Mouse (Mus musculus): ENCODE results near the gene Nudt22. TPM values are rescaled to one million over a fixed set of nuclear protein-coding genes. Genes with fewer than 3 reads are reported as not detected.
A peak's percentile ranks its signal among the peaks of the same experiment; 100 is the strongest.

Gene Nudt22
- total RNA-seq (2021): 24.5 and 37.4 TPM in 2 replicates
- long read RNA-seq, experiment 1, transcript Nudt22-201 (6 exons, 1,000 nt): major isoform, 42 of 50 reads
- long read RNA-seq, experiment 1, partial matches to known transcripts: 5 of 50 reads
- long read RNA-seq, experiment 1, other reads (novel, unspliced or antisense): 3 of 50 reads
- long read RNA-seq, experiment 2, transcript Nudt22-201 (6 exons, 1,000 nt): major isoform, 24 of 29 reads
- long read RNA-seq, experiment 2, partial matches to known transcripts: 1 of 29 reads
- long read RNA-seq, experiment 2, other reads (novel, unspliced or antisense): 4 of 29 reads

GRCm38 (mm10) chr19:6996006-6996405 is at the start of gene Nudt22, which contains the start of gene Trpt1:
Gene Nudt22 (minus strand): TSS chr19:6996117.
Gene Trpt1 (plus strand): TSS chr19:6996131.
- DNase-seq: peak; percentile 95

- DNase-seq: no peak
These were observed 48.8 kb upstream of the Nudt22 start for GRCm38 (mm10) chr19:7044706-7045105.

- DNase-seq: no peak
These were observed 48.4 kb upstream of the Nudt22 start for GRCm38 (mm10) chr19:7044279-7044678.

GRCm38 (mm10) chr19:7041171-7041570 is 45.3 kb upstream of the Nudt22 start:
- no peak for DNase-seq

- DNase-seq: no peak
These were observed 44.8 kb upstream of the Nudt22 start for GRCm38 (mm10) chr19:7040637-7041130.

- peak; percentile 99 for DNase-seq
These were observed 44.1 kb upstream of the Nudt22 start, which contains the start of gene Stip1 for GRCm38 (mm10) chr19:7039841-7040636. Gene Stip1 (minus strand): TSS chr19:7039967.

GRCm38 (mm10) chr19:7039088-7039720 is 43.3 kb upstream of the Nudt22 start:
- DNase-seq: peak; percentile 83

GRCm38 (mm10) chr19:7034006-7034405 is 38.1 kb upstream of the Nudt22 start:
- DNase-seq: no peak

- DNase-seq: no peak
These were observed 33.6 kb upstream of the Nudt22 start for GRCm38 (mm10) chr19:7029531-7029930.

- DNase-seq: peak; percentile 80
These were observed 24.3 kb upstream of the Nudt22 start for GRCm38 (mm10) chr19:7020224-7020641.

GRCm38 (mm10) chr19:7019191-7019590 is 23.3 kb upstream of the Nudt22 start, which contains the start of gene Fermt3:
Gene Fermt3 (minus strand): TSS chr19:7019469.
- DNase-seq: peak; percentile 52

GRCm38 (mm10) chr19:7018546-7018945 is 22.6 kb upstream of the Nudt22 start:
- no peak for DNase-seq

- DNase-seq: no peak
These were observed 21.9 kb upstream of the Nudt22 start for GRCm38 (mm10) chr19:7017541-7018457.

GRCm38 (mm10) chr19:7014481-7015135 is 18.7 kb upstream of the Nudt22 start:
- DNase-seq: no peak

GRCm38 (mm10) chr19:7013984-7014383 is 18.1 kb upstream of the Nudt22 start:
- no peak for DNase-seq

GRCm38 (mm10) chr19:7012426-7012825 is 16.5 kb upstream of the Nudt22 start:
- no peak for DNase-seq

GRCm38 (mm10) chr19:7006892-7007593 is 11.1 kb upstream of the Nudt22 start:
- DNase-seq: no peak

- DNase-seq: no peak
These were observed 3.6 kb upstream of the Nudt22 start for GRCm38 (mm10) chr19:6999360-7000063.

- DNase-seq: no peak
These were observed 1.9 kb upstream of the Nudt22 start for GRCm38 (mm10) chr19:6997721-6998290.

All from adrenal gland, postnatal 14 days (tissue).